Mouse (Mus musculus): ENCODE data around the gene Cox6a1.
"Not testable (repeated sequence)": the region's sequence is repeated elsewhere in the genome, so short reads cannot be mapped to it uniquely, and the experiment has no call there.

Cox6a1 gene

DNA sequence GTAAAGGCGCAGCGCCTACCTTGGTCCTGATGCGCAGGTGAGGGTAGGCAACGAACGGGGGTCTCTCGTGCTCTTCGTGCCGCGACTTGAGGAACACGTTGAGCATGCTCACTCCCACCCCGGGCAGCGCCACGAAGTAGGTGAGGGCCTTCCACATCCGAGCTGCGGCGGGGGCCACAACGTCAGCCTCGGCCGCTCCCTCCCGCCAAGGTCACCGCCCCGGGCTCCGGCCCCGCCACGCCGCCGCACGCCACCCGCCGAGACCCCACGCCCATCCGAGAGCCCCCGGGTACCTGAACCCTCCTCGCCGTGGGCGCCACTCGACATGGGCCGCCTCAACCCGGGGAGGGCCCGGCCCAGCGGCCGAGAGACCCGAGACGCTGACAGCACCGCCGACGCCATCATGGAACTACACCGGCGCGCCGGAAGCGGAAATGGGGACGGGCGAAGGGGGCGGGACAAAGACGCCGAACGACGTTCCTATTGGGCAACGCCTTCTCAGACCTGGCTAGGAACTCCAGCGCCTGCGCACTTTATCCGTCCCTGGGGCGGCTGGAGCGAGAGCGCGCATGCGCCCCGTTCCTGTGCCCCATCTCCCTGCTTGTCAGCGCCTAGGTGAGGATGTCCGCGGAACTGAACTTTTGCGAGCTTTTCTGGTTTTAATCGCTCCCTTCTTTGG is at the start of gene Cox6a1:
TSS of gene Cox6a1 (minus strand) at position 436 of the 679 bp plus-strand sequence.
- peak; percentile 99 for DNase-seq

DNA sequence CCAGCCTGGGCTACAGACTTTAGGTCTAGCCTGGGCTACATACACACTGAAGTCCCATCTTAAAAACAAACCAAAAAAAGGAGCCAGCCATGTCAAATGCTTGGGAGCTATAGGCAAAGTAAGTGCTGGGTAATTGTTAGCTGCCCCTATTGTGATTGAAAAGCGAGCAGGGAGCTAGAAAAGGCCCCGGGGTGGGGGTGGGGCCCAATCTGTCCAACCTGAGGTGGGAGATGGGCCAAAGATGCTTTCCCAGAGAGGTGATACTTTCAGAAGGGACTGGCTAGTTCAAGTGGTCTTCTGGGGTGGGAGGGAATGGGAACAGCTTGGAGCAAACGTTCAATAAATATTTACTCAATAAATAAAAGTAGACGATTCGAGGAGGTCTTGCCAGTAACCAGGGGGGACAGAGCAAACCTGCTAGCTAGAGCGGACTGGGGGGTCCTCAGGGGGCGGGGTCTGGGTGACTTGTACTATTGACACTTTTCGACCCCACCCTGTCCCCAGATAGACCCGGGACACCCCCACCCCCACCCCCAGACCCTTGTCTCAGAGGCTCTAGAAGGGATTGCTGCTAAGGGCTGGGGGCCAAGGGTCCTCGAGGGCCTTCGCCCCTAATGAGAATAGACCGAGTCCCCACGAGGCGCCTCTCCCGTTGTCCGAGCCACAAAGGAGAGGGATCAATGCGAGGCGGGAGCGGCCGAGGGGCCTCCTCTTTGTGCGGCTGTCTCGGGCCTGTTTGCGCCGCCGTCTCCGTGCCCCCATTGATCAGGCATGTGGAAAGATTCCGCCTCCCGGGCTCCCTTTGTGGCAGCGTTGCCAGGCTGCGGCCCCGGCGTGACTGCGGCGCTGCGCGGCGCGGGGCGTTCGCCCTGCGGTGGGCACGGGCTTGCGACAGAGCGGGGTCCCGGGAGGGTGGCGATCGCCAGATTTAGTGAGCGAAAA is 49.3 kb upstream of the Cox6a1 start:
- peak; percentile 39 to 59 for DNase-seq

DNA sequence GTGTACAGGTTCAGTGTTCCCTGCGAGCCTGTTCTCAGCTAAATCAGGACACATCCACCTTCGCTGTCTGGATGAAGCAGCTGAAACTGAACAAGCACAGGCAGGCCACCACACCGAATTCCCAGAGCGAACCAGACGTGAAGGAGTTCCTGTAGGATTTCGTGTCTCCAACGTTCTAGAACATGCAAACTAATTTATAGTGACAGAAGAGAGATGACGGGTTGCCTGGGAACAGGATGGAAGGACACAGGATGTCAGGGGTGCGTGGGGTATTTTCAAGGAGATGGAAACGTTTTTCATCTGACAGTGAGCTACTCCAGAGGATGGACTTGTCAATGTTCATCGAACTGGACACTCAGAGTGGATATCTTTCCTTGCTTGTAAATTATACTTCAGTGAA is 47.9 kb upstream of the Cox6a1 start:
- no peak for DNase-seq

DNA sequence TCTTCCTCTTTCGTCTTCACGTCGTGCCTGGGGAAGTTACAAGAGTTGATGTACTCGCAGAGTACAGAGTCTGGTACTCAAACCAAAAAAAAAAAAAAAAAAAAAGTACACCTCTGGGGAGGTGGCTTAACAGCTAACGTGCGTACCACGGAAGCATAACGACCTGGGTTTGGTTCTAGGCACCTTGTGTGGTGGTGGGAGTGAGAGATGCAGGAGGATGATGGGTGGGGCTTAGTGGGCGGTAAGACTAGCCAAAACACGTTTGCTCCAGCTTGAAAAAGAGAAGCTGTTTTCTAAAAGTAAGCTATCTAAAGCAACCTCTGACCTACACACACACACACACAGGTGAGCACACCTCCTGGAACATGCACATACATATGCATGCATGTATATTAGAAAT is 46.1 kb upstream of the Cox6a1 start:
- DNase-seq: no peak

DNA sequence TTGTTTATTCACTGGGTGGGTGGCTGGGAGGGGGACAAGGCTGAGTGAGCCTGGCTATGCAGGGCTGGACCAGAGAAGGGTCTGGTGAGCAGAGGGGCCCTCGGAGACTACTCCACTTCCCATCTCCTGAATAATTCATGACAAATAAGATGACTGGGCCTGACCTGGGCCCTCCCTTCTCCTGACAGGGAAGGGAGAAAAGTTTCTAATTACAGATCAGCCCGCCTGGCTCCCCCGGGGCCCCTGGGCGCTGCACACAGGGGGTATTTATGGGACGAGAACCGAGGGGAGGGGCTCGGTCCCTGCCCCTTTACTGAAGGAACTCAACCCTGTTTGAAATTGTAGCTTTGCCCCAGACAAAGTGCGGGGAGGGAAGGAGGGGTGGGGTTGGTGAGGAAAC is 45.4 kb upstream of the Cox6a1 start:
- no peak for DNase-seq

DNA sequence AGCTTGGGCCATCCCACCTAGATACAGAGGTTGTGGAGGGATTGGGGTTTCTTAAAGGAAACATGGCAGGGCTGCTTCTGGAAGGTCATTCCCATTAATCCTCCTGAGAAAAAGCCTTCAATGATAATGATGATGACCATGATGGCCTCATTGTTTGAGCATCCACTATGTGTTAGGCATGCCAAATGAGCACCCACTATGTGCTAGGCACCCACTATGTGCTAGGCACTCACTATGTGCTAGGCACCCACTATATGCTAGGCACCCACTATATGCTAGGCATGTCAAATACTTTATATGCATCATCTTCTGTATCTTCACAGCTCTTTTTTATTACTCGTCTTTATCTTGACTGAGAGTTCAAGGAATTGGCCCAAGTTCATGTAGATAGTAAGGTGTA is 44.2 kb upstream of the Cox6a1 start:
- DNase-seq: no peak

DNA sequence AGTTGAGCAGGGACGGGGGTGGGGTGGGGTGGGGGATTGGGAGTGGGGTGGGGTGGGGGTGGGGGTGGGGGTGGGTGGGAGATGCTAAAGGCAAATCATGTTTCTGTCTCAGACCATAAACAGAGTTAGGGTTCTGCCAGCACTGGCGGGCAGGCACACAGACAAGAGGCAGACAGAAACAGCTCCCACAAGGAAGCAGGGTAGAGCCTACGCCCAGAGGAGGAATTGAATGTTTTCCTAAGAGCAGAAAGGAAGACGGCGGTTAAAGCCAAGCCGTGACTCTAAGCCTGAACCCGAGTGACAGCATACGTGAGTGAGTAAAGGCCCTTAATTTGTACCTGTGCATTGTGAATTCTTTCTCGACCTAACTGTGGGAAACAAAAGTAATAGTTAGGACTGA is 43.2 kb upstream of the Cox6a1 start:
- DNase-seq: no peak

DNA sequence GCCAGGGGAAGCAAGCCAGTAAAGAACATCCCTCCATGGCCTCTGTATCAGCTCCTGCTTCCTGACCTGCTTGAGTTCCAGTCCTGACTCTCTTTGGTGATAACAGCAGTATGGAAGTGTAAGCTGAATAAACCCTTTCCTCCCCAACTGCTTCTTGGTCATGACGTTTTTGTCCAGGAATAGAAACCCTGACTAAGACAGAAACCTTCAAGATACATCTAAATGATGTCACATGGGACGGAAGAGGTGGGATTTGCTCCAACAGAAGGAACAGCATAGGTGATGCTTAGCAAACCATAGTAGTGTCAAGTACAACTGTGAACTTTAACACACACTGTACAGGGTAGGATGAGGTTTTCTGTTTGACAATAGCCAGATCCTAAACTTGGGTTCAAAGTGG is 30.1 kb upstream of the Cox6a1 start:
- not testable (repeated sequence) for DNase-seq

DNA sequence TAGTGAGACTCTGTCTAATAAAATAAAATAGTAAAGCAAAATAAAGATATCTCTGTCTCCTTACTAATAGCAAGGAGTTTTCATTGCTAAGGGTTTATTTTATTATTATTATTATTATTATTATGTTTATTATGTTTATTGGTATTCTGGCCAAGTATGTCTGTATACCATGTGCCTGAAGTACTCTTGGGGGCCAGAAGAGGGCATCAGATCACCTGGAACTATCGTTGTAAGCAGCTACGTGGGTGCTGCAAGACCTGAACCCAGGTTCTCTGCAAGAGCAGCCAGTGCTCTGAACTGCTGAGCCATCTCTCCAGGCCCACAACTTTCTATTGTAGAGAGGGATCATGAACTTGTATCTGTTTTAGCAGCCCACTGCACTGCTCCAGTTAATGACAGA is 26.7 kb upstream of the Cox6a1 start:
- no peak for DNase-seq

DNA sequence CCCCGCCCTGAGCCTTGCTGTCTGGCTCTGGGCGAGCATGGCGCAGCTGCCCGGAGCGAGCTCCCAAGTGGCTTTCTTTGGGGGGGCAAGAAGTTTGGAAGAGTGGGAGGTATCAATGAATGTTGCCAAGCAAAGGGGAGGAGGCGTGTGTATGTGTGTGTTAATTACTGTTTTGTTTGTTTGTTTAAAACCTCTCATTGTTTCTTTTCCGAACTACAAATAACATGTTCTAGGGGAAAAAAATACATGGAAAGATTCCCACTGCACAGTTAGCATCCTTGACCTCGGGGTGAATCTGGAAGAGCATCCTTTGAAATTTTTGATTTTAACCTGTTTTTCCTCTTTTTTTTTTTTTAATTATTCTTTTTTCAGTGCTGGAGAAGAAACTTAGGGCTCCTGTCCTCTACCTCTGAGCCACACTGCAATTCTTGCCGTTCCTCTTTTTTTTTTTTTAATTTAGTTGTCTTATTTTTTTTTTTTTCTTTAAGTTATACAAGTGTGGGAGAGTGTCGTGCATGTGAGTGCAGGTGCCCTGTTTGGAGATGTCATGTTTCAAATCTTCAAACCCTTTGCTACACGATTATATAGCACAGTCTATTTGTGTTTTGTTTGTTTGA is 25.5 kb upstream of the Cox6a1 start:
- DNase-seq: no peak

DNA sequence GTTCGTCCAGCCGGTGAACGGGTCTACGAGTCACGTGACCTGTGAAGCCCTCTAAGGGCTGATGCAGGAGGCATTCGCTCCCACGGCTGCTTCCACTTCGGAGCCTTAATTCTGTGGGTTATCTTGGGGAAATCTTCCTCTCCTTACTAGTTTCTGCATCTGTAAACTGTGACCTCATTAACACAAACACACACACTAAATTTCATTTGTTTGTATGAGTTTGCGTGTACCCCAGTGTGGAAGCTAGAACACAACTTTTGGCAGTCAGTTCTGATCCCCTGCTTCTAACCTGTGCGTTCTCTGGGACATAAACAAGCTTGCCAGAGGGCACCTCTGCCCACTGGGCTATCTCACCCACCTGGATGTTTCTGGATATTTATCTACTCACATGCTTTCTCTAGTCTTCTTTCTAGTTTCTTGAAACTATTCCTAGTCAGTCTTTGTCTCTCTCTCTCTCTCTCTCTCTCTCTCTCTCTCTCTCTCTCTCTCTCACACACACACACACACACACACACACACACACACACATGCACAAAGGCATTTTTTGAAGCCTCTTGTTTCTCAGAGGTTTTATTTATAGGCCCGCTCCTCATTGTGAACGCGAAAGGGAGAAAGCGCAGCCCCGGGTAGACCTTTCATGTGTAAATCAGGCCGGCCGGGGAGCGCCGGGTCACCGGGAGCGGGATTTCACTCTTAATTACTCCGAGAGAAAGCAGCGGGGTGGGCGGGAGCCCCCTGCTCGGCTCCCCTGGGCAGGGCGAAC is 24.8 kb upstream of the Cox6a1 start:
- no peak for DNase-seq

DNA sequence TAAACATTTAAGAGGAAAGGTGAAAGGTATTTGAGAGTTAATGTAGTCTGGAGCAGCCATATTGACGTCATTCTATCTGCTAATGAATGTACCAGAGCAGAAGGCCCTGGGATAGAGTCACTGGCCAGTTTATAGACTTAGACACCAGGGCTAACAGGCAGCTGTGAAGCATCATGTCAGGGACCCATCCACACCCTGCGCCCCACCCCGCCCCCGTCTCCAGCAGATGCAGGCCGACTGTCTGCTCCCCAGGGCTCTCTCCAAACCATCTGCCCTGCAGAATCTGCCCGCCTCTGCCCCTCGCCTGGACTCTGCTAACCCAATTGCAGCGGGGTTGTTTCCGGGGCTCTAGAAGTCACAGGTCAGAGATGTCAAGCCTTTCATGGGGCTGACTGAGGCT is 23.0 kb upstream of the Cox6a1 start:
- no peak for DNase-seq

DNA sequence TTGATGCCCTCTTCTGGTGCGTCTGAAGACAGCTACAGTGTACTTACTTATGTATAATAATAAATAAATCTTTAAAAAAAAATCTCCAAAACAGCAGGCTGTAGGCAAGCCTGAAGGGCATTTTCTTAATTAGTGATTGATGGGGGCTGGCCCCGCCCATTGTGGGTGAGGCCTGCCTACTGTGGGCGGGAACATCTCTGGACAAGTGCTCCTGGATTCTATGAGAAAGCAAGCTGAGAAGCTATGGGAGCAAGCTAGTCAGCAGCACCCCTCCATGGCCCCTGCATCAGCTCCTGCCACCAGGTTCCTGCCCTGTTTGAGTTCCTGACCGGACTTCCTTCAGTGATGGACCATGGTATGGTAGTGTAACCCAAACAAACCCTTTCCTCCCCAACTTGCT is 16.0 kb upstream of the Cox6a1 start:
- DNase-seq: no peak

DNA sequence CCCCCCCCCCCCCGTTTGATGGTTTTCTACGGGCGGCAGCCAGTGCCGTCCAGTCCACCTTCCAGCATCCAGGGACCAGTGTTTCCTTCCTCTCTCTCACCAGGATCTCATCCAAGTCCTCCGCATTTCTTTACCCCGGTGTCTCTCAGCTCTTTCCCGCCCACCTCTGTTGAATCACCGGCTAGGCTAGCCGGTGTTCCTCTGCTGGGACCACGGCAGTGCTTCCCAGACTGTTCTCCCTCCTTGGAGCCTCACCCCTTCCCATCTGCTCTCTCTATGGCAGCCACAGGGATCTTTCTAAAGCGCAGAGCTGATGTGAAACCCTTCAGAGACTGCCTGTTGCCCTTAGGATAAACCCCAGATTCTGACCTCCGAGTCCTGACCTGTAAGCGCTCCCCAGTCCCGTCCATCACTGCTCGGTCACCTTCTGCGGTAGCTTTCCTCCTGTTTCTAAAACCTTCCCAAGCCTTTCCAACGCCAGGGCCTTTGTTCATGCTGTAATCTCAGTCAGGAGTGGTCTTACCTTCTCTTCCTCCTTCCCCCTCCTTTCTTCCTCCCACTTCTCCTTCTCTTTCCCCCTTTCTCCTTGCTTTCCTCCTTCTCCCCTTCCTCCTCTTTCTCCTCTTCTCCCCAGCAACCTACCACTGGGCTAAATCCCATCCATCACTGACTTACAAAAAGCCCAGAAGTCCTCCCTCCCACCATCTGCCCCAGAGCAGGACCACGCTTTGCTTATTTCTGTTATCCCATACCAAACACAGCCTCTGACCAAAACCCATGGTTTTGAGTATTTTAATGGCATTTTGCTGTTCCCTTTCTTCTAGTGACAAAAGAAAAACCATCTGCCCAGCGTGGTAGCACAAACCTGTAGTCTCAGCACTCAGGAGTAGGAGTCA is 14.3 kb upstream of the Cox6a1 start:
- no peak for DNase-seq

DNA sequence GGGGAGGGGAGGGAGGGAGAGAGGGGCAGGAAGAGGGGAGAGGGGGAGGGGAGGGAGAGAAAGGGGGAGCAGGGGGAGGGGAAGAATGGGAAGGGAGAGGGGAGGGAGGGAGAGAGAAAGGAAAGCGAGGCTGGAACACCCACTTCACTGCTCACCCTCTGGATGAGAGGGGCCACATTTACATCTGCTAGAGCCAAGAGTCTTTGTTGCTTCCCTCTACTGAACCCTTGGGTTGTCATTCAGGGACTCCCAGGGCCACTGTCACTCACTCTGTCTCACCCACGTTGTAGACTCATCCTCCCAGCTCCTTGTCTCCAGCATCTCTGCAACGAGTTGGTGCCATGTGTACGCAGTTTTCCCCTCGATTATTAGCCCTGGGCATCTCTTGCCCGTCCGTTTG is 13.4 kb upstream of the Cox6a1 start:
- no peak for DNase-seq

DNA sequence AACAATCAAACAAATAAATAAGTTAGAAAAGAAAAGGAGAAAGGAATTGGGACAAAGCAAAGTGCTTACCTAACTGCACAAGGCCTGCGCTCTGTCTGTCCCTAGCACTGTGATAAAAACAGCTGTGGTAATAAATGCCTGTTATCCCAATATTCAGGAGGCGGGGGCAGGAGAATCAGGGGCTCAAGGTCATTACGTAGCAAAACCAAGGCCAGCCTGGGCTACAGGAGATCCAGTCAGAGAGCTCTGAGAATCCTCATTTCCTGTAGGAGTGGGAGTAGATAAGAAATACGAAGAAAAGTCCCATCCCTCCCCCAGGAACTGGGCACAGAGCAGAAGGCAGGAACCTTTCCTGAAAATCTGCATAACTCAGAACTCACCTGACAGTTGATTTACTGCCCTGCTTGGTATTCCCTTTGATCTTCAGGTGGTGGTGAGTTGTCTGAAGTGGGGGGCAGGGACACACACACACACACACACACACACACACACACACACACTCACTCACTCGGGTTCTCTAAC is 11.1 kb upstream of the Cox6a1 start:
- no peak for DNase-seq

DNA sequence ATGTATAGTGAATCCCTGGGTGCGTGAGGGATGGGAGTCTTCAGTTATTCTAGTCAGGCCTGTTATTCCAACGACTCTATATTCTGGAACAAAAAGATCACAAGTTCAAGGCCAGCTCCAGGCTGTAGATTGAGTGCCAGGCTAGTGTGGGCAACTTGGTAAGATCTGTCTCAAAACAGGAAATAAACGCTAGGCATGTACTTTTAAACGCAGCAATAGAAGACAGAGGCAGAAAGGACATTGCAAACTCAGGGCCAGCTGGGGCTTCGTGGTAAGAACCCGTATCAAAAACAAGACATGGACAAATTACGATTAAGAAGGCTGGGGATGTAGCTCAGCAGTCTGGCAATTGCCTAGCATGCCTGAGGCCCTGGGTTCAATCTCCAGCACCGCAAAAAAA is 10.7 kb upstream of the Cox6a1 start:
- DNase-seq: no peak

DNA sequence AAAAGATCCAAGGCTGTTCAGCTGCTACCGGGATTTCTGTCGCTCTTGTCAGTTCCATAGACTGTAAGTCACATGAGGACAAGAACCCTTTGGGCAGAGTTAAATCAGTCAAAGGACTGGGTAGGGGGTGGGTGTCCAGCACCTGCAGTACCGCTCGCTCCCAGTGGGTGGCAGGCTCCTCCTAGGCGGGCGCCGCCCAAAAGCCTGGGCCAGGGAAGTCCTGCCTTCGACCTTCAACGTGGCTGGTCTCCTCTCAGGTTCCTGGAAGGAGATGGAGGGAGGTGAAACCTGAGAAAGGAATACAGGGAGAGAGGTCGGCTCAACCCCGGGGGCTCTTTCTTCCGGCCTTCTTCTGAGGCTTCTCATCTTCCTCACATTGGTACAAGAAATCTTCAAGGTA is 10.1 kb upstream of the Cox6a1 start:
- peak; percentile 91 to 95 for DNase-seq

DNA sequence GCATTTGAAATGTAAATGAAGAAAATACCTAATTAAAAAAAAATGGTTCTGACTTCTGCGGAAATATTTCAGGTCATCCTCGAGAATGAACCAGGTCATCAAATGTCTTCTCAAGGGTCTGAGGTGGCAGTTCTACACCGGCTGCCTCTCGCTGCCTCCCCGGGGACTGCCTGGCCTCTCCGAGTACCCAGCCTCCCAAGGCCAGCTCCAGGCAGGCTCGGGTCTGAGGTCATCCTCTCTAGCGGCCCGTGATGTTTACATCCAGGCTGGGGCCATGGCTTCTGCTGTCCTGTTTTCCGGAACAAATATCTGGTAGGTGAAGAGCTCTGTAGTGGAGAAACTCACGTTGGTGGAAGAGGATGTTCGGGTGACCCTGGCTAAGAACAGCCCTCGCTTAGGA is 6.3 kb upstream of the Cox6a1 start:
- DNase-seq: no peak

DNA sequence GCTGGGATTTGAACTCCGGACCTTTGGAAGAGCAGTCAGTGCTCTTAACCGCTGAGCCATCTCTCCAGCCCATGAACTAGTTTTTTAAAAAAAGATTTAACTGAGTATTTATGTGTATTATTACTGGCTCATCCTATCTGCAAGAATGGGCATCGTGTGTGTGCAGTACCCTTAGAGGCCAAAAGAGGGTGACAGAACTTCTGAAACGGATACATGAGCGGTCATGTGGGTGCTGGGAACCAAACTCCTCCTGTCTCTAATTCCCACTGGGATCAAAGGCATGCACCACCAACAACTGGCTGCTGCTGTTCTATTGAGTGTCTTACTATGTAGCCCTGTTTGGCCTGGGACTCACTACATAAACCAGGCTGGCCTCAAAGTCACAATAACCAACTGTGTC is 2.6 kb upstream of the Cox6a1 start:
- DNase-seq: no peak

DNA sequence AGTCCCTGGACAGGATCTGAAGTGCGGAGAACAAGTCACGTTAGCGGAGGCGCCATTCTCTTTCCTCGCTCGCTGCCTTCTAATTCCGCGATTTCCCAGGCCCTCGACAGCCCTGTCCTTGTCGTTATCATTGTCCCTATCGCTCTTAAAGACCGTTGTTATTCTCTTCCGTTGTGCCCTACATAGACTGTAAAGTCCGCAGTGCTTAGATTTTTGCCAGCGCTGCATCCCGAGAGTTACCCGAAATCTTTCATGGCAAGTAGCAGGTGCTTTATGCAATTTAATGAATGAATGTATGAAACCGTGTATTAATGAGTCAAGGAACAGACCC is 409 bp upstream of the Cox6a1 start:
- no peak for DNase-seq

DNA sequence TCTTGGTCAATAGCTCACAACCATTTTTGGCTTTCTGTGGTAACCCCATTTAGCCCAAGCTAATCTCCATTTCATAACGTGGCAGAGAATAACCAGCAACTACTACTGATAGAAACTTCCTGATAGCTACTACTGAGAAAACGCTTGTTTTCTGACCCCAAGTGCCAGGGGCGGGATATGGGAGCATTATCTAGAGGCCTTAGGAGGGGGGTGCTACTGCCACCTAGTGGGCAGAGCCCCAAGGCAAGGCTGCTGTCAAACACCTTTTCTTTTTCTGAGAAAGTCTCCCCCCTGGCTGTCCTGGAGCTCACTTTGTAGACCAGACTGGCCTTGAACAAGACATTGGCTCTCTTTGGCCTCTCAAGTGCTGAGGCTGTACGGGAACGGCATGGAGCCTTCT is 1.2 kb downstream of the Cox6a1 start:
- DNase-seq: peak; percentile 83 to 89
